Mouse (Mus musculus) cortical plate, adult 2 months (tissue): ENCODE data around the gene Tmem86b.

Experiments used
- CTCF ChIP-seq: fragments of 200-500 bp; IDR thresholded peaks from 2 replicates; pipeline ENCODE4 v1.5.1; 2011; ENCODE audit warnings: mild to moderate bottlenecking, control low read depth, low read length; ENCODE audit not compliant: insufficient read depth; ENCODE audit errors: extremely low read depth
- POLR2A ChIP-seq: fragments of 200-500 bp; IDR thresholded peaks from 2 replicates; pipeline ENCODE4 v1.6.1; 2011; ENCODE audit warnings: mild to moderate bottlenecking, low read length, control low read depth; ENCODE audit not compliant: insufficient read depth; ENCODE audit errors: extremely low read depth

DNA sequence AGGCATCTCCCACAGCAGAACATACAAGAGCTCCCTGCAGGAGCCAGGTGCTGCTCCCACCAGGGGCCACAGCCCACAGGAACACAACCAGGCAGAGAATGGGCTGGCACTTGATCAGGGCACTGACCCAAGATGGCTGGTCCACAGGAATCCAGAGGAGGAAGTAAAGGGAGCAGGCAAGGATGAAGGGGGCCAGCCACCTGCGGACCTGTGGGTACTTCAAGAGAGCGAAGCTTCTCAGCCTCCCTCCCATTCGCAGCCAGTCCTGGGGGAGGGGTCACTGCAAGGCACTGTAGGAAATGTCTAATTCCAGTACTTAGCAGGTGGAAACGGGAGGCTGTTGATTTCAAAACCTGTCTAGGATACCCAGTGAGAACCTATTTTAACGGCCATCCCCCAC is 1.6 kb downstream of the Tmem86b start:
- TF ChIP-seq POLR2A = no peak
- no peak for TF ChIP-seq CTCF
